Mouse (Mus musculus): Measurements from ENCODE around the gene Arhgap6.
A peak's percentile ranks its signal among the peaks of the same experiment; 100 is the strongest.

Arhgap6 gene

GRCm38 (mm10) chrX:168794974-168795858 lies at the start of gene Arhgap6:
Arhgap6 (plus strand) TSS chrX:168795099.
- DNase-seq (ENCODE audit: inconsistent ontology term), result peak; percentile 44

GRCm38 (mm10) chrX:168747011-168747410 lies 47.9 kb upstream of the Arhgap6 start:
- peak; percentile 52 for DNase-seq (ENCODE audit: inconsistent ontology term)

- DNase-seq (ENCODE audit: inconsistent ontology term), result peak; percentile 43
Observed at GRCm38 (mm10) chrX:168795859-168796848, 1.3 kb downstream of the Arhgap6 start.

- DNase-seq (ENCODE audit: inconsistent ontology term), result no peak
Observed at GRCm38 (mm10) chrX:168804677-168805076, 9.8 kb downstream of the Arhgap6 start.

- DNase-seq (ENCODE audit: inconsistent ontology term), result no peak
Observed at GRCm38 (mm10) chrX:168810513-168811265, 15.8 kb downstream of the Arhgap6 start.

- DNase-seq (ENCODE audit: inconsistent ontology term), result no peak
Observed at GRCm38 (mm10) chrX:168818858-168819257, 24.0 kb downstream of the Arhgap6 start.

GRCm38 (mm10) chrX:168824166-168824565 lies 29.3 kb downstream of the Arhgap6 start:
- no peak for DNase-seq (ENCODE audit: inconsistent ontology term)

GRCm38 (mm10) chrX:168832343-168832742 lies 37.4 kb downstream of the Arhgap6 start:
- no peak for DNase-seq (ENCODE audit: inconsistent ontology term)

- DNase-seq (ENCODE audit: inconsistent ontology term), result no peak
Observed at GRCm38 (mm10) chrX:168848062-168848461, 53.2 kb downstream of the Arhgap6 start.

GRCm38 (mm10) chrX:168874688-168875087 lies 79.8 kb downstream of the Arhgap6 start:
- DNase-seq (ENCODE audit: inconsistent ontology term), result no peak

- DNase-seq (ENCODE audit: inconsistent ontology term), result no peak
Observed at GRCm38 (mm10) chrX:168903557-168903956, 108.7 kb downstream of the Arhgap6 start.

- DNase-seq (ENCODE audit: inconsistent ontology term), result no peak
Observed at GRCm38 (mm10) chrX:168904086-168904485, 109.2 kb downstream of the Arhgap6 start.

GRCm38 (mm10) chrX:168907586-168907985 lies 112.7 kb downstream of the Arhgap6 start:
- no peak for DNase-seq (ENCODE audit: inconsistent ontology term)

GRCm38 (mm10) chrX:168913519-168913918 lies 118.6 kb downstream of the Arhgap6 start:
- DNase-seq (ENCODE audit: inconsistent ontology term), result no peak

- no peak for DNase-seq (ENCODE audit: inconsistent ontology term)
Observed at GRCm38 (mm10) chrX:168920942-168921341, 126.0 kb downstream of the Arhgap6 start.

GRCm38 (mm10) chrX:168932420-168932819 lies 137.5 kb downstream of the Arhgap6 start:
- DNase-seq (ENCODE audit: inconsistent ontology term), result no peak

- DNase-seq (ENCODE audit: inconsistent ontology term), result no peak
Observed at GRCm38 (mm10) chrX:168935447-168935846, 140.5 kb downstream of the Arhgap6 start.

GRCm38 (mm10) chrX:168937941-168938340 lies 143.0 kb downstream of the Arhgap6 start:
- no peak for DNase-seq (ENCODE audit: inconsistent ontology term)

GRCm38 (mm10) chrX:168941684-168942083 lies 146.8 kb downstream of the Arhgap6 start:
- no peak for DNase-seq (ENCODE audit: inconsistent ontology term)

GRCm38 (mm10) chrX:168943217-168943616 lies 148.3 kb downstream of the Arhgap6 start:
- no peak for DNase-seq (ENCODE audit: inconsistent ontology term)

GRCm38 (mm10) chrX:168975444-168975843 lies 180.5 kb downstream of the Arhgap6 start:
- no peak for DNase-seq (ENCODE audit: inconsistent ontology term)

Data from Muller cell, postnatal 12 days (primary cell).